Mouse (Mus musculus) kidney, postnatal 0 days (tissue): ENCODE data around the gene Nkd1. TPM values are rescaled to one million over a fixed set of nuclear protein-coding genes. Genes with fewer than 3 reads are reported as not detected.
A peak's percentile ranks its signal among the peaks of the same experiment; 100 is the strongest.

ENCODE experiments used
- ATAC-seq: fragments of 200-750 bp; cut with Nextera tagmentation; replicated peaks from 2 replicates; pipeline ENCODE4 v1.8.0; 2017; ENCODE audit warnings: low read depth, moderate number of reproducible peaks, moderate TSS enrichment, moderate library complexity; ENCODE audit not compliant: low FRiP score
- DNase-seq: peaks from one replicate; pipeline ENCODE4 v3.0.0-alpha.2; 2016; ENCODE audit warnings: low spot score
- H3K27ac ChIP-seq: fragments of 300-500 bp; sonication (generic); 2 replicates; pipeline ENCODE4 v1.5.1; 2014; ENCODE audit warnings: mild to moderate bottlenecking
- H3K27me3 ChIP-seq: fragments of 300-500 bp; sonication (generic); 2 replicates; pipeline ENCODE4 v1.6.1; 2014; ENCODE audit warnings: low read length, mixed read lengths; ENCODE audit not compliant: insufficient read depth
- H3K36me3 ChIP-seq: fragments of 300-500 bp; sonication (generic); 2 replicates; pipeline ENCODE4 v1.6.1; 2014; ENCODE audit warnings: low read length, mixed read lengths; ENCODE audit not compliant: insufficient read depth
- H3K4me1 ChIP-seq: fragments of 300-500 bp; sonication (generic); replicated peaks from 2 replicates; pipeline ENCODE4 v1.6.1; 2014; ENCODE audit warnings: antibody characterized with exemption, low read length, mixed read lengths; ENCODE audit not compliant: insufficient read depth
- H3K4me2 ChIP-seq: fragments of 300-500 bp; sonication (generic); 2 replicates; pipeline ENCODE4 v1.6.1; 2014; ENCODE audit warnings: mild to moderate bottlenecking, low read length, moderate library complexity, mixed read lengths
- H3K4me3 ChIP-seq: fragments of 300-500 bp; sonication (generic); replicated peaks from 2 replicates; pipeline ENCODE4 v1.5.1; 2014; ENCODE audit warnings: low read depth, low read length
- H3K9ac ChIP-seq: fragments of 300-500 bp; sonication (generic); 2 replicates; pipeline ENCODE4 v1.6.1; 2014; ENCODE audit warnings: low read depth, low read length
- H3K9me3 ChIP-seq: fragments of 300-500 bp; sonication (generic); replicated peaks from 2 replicates; pipeline ENCODE4 v1.6.1; 2016; ENCODE audit warnings: low read length, inconsistent platforms, mixed read lengths
- CTCF ChIP-seq: IDR thresholded peaks from 2 replicates; pipeline ENCODE4 v1.5.1; 2016; ENCODE audit warnings: antibody characterized with exemption, low read depth, mild to moderate bottlenecking, moderate library complexity
- WGBS: fragments of 180-500 bp; shearing (Covaris S2); extraction: QIAGEN DNeasy Blood & Tissue Kit; methylation state at CpG from one replicate; pipeline ENCODE4 v1.1.7; 2014; 5-methylcytosine and 5-hydroxymethylcytosine counted together
- polyA plus RNA-seq: library from polyadenylated mRNA; unstranded; fragments of >200 nt; fragmentation: Nextera tagmentation; extraction: Ambion mirVana; gene quantifications from 2 replicates; pipeline ENCODE4 v1.2.1, GENCODE M21; 2015

Gene Nkd1
- polyA plus RNA-seq, 1 experiment from 2014 or later = 68.1 TPM

DNA sequence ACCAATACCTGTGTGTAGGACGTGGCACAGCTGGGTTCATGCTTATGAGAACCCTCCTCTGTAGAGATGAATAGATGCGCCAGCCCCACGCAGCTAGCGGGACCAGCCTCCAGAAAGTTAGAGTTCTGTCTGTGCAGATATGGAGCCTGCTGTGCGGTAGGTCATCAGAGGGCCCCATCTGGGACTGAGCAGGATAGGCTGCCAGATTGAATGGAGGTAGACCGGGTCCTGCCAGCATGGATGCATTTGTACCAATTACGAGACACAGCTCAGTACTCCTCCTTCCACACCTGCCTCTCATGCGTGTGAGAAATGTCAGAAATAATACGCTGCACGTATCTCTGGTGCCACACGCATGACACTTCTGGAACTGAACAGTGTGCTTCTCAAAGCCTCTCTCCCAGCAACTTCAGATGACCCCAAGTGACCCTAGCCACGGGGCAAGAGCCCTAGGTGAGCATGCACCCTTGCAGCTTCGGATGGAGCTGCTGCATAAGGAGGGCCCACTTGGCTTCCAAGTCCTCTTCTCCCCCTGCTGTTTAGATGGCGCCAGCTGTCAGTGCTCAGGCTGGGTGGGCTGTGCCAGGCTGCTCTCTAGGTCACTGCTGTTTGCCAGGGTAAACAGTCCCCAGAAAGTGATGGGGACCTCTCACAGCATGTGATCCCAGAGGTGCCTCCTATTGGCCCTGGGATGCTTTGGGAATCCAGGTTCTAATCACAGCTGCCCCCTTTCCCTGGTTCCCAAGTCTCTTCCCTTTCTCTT, 57.4 kb downstream of the Nkd1 start:
- DNase-seq (peak; percentile 50), ATAC-seq (no peak)
- no peak for TF ChIP-seq CTCF
- peaks cover 44% of the 10 kb centered on the region for H3K4me1 ChIP-seq
- WGBS = 63% methylated on average over 14 of the region's 14 CpGs
- H3K4me3 ChIP-seq = no peak overlapping the region
- H3K36me3 ChIP-seq = no peaks in the 10 kb centered on the region
- no peak overlapping the region for H3K9ac ChIP-seq
- H3K27ac ChIP-seq = 0 out of 2 replicates have a peak overlapping the region, but pooled peaks have one; percentile 25
- no peaks in the 10 kb centered on the region for H3K27me3 ChIP-seq
- no peak overlapping the region for H3K4me2 ChIP-seq
- no peaks in the 10 kb centered on the region for H3K9me3 ChIP-seq

DNA sequence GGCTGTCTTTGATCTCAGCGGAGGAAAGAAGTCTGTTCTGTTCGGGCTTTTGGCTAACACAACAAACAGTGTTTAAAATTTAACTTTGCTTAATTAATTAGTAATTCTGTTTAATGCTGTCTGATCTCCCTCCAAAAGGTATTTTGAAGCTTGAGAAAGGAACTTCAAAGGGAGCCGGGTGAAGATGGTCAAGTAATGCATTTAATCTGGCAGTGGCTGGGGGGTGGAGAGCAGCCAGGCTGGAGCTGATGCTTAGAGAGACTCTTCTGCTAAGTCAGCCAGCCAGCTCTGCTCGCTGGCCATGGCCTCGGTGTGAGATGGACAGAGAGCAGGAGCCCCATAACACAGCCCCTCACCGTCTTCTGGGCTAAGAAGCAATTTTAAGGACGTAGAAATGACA, 58.1 kb downstream of the Nkd1 start:
- H3K36me3 ChIP-seq = no peaks in the 10 kb centered on the region
- TF ChIP-seq CTCF = no peak
- ATAC-seq (0 out of 2 replicates have a peak, but pooled peaks have one; percentile 14), DNase-seq (peak; percentile 49)
- 22% methylated on average over 7 of the region's 7 CpGs for WGBS
- no peaks in the 10 kb centered on the region for H3K27me3 ChIP-seq
- H3K4me2 ChIP-seq = no peak overlapping the region
- no peaks in the 10 kb centered on the region for H3K9me3 ChIP-seq
- peak overlapping the region; percentile 66 for H3K27ac ChIP-seq
- H3K4me1 ChIP-seq = peaks cover 43% of the 10 kb centered on the region
- H3K4me3 ChIP-seq = no peak overlapping the region
- H3K9ac ChIP-seq = no peak overlapping the region; the same call in 1 of the 2 replicates

DNA sequence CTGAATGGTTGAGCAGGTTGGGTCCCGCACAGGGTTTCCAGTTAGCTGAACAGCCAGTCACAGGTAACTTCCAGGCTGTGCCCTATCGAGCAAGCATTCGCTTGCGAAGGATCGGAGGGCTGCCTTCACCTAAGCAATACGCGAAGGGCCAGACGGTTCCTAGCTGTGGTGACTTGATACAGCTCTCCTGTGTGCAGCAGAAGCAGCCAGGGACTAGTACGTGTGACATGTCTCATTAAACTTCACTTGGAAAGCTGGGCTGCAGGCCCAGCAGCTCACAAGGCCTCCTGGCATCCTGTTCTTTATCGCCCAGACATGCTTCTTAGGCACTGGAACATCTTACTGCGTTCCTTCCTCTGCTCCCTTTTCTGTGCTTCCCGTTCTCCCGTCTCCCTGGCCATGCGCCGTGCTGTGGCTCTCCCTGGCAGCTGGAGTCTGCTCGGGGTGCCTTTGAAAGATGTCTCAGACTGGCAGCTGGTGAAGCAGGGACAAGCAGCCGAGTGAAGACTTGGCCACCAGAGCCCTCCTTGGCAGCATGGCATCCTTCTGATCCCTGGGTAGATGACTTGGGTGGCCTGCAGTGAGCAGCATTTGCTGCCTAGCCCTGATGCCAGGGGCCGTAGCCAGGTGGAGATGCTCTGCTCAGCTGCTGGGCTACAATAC, 58.6 kb downstream of the Nkd1 start:
- peaks cover 40% of the 10 kb centered on the region for H3K4me1 ChIP-seq
- H3K27ac ChIP-seq = peak overlapping the region; percentile 66
- ATAC-seq = no peak
- TF ChIP-seq CTCF = no peak
- H3K9ac ChIP-seq = no peak overlapping the region; the same call in 1 of the 2 replicates
- no peak for DNase-seq
- no peaks in the 10 kb centered on the region for H3K9me3 ChIP-seq
- H3K27me3 ChIP-seq = no peaks in the 10 kb centered on the region
- no peaks in the 10 kb centered on the region for H3K36me3 ChIP-seq
- H3K4me2 ChIP-seq = no peak overlapping the region
- H3K4me3 ChIP-seq = no peak overlapping the region
- 48% methylated on average over 18 of the region's 18 CpGs for whole genome bisulfite sequencing

DNA sequence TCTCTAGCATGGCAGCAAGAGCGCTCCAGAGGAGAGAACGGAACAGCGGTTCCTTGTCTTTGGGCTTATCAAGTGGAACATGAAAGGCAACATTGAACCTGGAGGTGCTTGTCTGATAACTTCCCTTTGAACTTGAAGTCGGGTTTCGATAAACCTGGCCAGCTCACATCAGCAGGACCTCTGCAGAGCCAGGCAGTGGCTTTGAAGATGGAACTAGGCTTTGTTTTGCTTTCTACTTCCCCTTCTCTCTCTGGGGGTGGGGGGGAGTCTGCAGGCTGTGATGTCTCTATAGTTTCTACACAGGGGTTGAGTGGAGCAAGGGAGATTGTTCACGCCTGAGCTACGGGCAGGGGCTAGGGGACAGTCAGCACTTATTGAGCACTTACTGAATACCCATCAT, 59.6 kb downstream of the Nkd1 start:
- Histone ChIP-seq H3K9me3 (no peaks in the 10 kb centered on the region), H3K27ac (no peak overlapping the region), H3K4me1 (peaks cover 31% of the 10 kb centered on the region), H3K4me2 (no peak overlapping the region), H3K27me3 (no peaks in the 10 kb centered on the region), H3K4me3 (no peak overlapping the region), H3K36me3 (0 out of 2 replicates have a peak, but pooled peaks cover under 1% of the 10 kb centered on the region), H3K9ac (no peak overlapping the region)
- ATAC-seq = no peak
- TF ChIP-seq CTCF = no peak
- DNase-seq = no peak
- WGBS = 69% methylated on average over 7 of the region's 7 CpGs

DNA sequence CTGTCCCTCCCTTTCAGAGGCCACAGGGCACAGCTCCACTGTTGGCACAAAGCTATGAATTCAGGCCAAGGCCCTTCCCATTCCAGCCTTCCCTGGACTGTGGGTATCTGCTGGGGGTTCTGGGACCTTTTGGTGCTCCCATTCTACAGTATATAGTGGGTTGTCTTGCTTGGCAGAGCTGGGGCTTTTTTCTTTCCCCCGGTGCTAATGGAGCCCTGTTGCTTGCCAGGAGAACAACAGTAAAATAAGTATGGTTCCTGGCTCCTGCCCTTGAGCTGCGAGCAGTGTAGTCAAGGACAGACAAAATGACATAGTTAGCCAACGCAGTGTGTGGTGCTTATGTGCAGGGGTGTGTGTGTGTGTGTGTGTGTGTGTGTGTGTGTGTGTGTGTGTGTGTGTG, 62.7 kb downstream of the Nkd1 start:
- Histone ChIP-seq H3K9ac (no peak overlapping the region), H3K4me2 (no peak overlapping the region), H3K27ac (no peak overlapping the region), H3K4me1 (peaks cover 14% of the 10 kb centered on the region), H3K4me3 (no peak overlapping the region), H3K36me3 (0 out of 2 replicates have a peak, but pooled peaks cover 3% of the 10 kb centered on the region), H3K9me3 (no peaks in the 10 kb centered on the region), H3K27me3 (no peaks in the 10 kb centered on the region)
- no peak for TF ChIP-seq CTCF
- no peak for DNase-seq
- 87% methylated on average over 3 of the region's 3 CpGs for WGBS
- ATAC-seq = no peak

DNA sequence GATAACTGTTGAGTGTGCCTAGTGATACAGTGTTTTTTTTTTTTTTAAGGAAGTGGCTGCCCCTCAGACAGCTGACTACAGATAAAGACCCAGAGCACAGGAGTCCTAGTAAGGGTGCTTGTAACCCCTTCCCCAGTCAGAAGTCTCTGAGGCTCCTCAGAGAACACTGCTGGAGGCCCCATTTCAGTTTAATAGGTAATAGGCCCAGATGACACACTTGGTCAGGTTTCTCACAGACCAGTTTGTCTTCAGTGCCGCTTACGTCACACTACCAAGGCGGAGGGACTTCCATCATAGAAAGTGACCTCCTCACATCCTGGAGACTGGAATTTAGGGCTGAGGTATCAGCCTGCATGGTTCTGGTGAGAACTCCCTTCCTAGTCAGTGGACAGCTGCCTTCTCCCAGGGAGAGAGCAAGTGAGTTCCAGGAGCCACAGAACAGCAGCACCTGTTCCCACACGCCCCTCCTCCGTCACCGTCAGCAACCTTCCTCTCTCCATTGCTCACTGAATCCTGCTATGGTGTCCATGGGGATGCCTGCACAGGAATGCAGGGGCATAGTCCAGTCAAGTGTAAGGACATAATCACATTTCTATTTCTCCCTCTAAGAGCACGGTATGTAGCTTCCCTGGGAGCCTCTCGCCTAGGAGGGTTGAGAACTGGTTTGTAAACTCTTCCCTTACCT, 67.2 kb downstream of the Nkd1 start:
- Histone ChIP-seq H3K27ac (peak overlapping the region; percentile 76), H3K4me1 (no peaks in the 10 kb centered on the region), H3K36me3 (0 out of 2 replicates have a peak, but pooled peaks cover 13% of the 10 kb centered on the region), H3K9ac (no peak overlapping the region), H3K27me3 (no peaks in the 10 kb centered on the region), H3K9me3 (no peaks in the 10 kb centered on the region), H3K4me3 (no peak overlapping the region), H3K4me2 (0 out of 2 replicates have a peak overlapping the region, but pooled peaks have one; percentile 5)
- ATAC-seq (peak; percentile 75), DNase-seq (no peak)
- WGBS = 71% methylated on average over 8 of the region's 8 CpGs
- TF ChIP-seq CTCF = no peak
